Mouse (Mus musculus) forebrain, embryonic 16.5 days (tissue): ENCODE measurements around the gene Chrng. TPM values are rescaled to one million over a fixed set of nuclear protein-coding genes. Genes with fewer than 3 reads are reported as not detected.

Experiments
- ATAC-seq: fragments of 200-750 bp; cut with Nextera tagmentation; 2 replicates; pipeline ENCODE4 v1.8.0; 2017; ENCODE audit warnings: mild to moderate bottlenecking, moderate library complexity
- H3K27ac ChIP-seq: fragments of 300-500 bp; sonication (generic); 2 replicates; pipeline ENCODE4 v1.5.1; 2014; ENCODE audit warnings: low read length, control low read depth
- H3K27me3 ChIP-seq: fragments of 300-500 bp; sonication (generic); replicated peaks from 2 replicates; pipeline ENCODE4 v1.6.1; 2014; ENCODE audit warnings: low read length; ENCODE audit not compliant: control insufficient read depth, insufficient read depth
- H3K36me3 ChIP-seq: fragments of 300-500 bp; sonication (generic); 2 replicates; pipeline ENCODE4 v1.6.1; 2014; ENCODE audit not compliant: control insufficient read depth, insufficient read depth
- H3K4me1 ChIP-seq: fragments of 300-500 bp; sonication (generic); replicated peaks from 2 replicates; pipeline ENCODE4 v1.6.1; 2014; ENCODE audit warnings: low read length; ENCODE audit not compliant: control insufficient read depth, insufficient read depth
- H3K4me2 ChIP-seq: fragments of 300-500 bp; sonication (generic); 2 replicates; pipeline ENCODE4 v1.6.1; 2014; ENCODE audit warnings: mild to moderate bottlenecking, low read length, control low read depth
- H3K4me3 ChIP-seq: fragments of 300-500 bp; sonication (generic); replicated peaks from 2 replicates; pipeline ENCODE4 v1.5.1; 2014; ENCODE audit warnings: mild to moderate bottlenecking, low read length, control low read depth
- H3K9ac ChIP-seq: fragments of 300-500 bp; sonication (generic); replicated peaks from 2 replicates; pipeline ENCODE4 v1.6.1; 2014; ENCODE audit warnings: low read depth, low read length, control low read depth
- H3K9me3 ChIP-seq: fragments of 300-500 bp; sonication (generic); 2 replicates; pipeline ENCODE4 v1.6.1; 2016; ENCODE audit warnings: low read length; ENCODE audit not compliant: control insufficient read depth
- WGBS: fragments of 180-500 bp; shearing (Covaris S2); extraction: QIAGEN DNeasy Blood & Tissue Kit; methylation state at CpG from one replicate; pipeline ENCODE4 v1.1.7; 2014; 5-methylcytosine and 5-hydroxymethylcytosine counted together
- polyA plus RNA-seq: library from polyadenylated mRNA; unstranded; fragments of >200 nt; fragmentation: Nextera tagmentation; extraction: Ambion mirVana; gene quantifications from 2 replicates; pipeline ENCODE4 v1.2.1, GENCODE M21; 2015

The Chrng gene
- polyA plus RNA-seq, 1 experiment from 2014 or later, result not detected

- no peaks in the 10 kb centered on the region for H3K4me1 ChIP-seq
- H3K27me3 ChIP-seq, result peaks cover 9% of the 10 kb centered on the region; the same call in 1 of the 2 replicates
- 17% methylated on average over 17 of the region's 17 CpGs for WGBS
- H3K36me3 ChIP-seq, result no peaks in the 10 kb centered on the region
- ATAC-seq, result no peak
- no peak overlapping the region for H3K4me3 ChIP-seq
- no peaks in the 10 kb centered on the region for H3K9me3 ChIP-seq
- H3K27ac ChIP-seq, result no peak overlapping the region
- H3K4me2 ChIP-seq, result no peak overlapping the region
- no peak overlapping the region for H3K9ac ChIP-seq
Observed at GRCm38 (mm10) chr1:87206339-87206738, 1.9 kb downstream of the Chrng start.

- ATAC-seq, result no peak
- no peak overlapping the region for H3K9ac ChIP-seq
Observed at GRCm38 (mm10) chr1:87211431-87211830, 7.0 kb downstream of the Chrng start.

GRCm38 (mm10) chr1:87213735-87214704 is 9.6 kb downstream of the Chrng start, which contains the start of gene Eif4e2:
Gene Eif4e2 (plus strand): TSS chr1:87213914.
- peak; percentile 98 for ATAC-seq
- peak within 1 kb of the TSS; percentile 92 for H3K9ac ChIP-seq
- WGBS, result under 1% methylated on average over 89 of the region's 99 CpGs

More at GRCm38 (mm10) chr1:87211431-87211830, 7.0 kb downstream of the Chrng start:
- Histone ChIP-seq H3K9me3 (no peaks in the 10 kb centered on the region), H3K4me2 (no peak overlapping the region), H3K36me3 (no peaks in the 10 kb centered on the region), H3K27ac (no peak overlapping the region), H3K4me3 (no peak overlapping the region), H3K27me3 (peaks cover 4% of the 10 kb centered on the region; the same call in 1 of the 2 replicates), H3K4me1 (peaks cover 23% of the 10 kb centered on the region)
- WGBS, result 80% methylated on average over 4 of the region's 4 CpGs

GRCm38 (mm10) chr1:87214748-87215147 is 10.3 kb downstream of the Chrng start:
- ATAC-seq, result no peak
- Histone ChIP-seq H3K27me3 (no peaks in the 10 kb centered on the region), H3K4me2 (peak overlapping the region; percentile 56), H3K9me3 (no peaks in the 10 kb centered on the region), H3K4me1 (peaks cover 35% of the 10 kb centered on the region), H3K36me3 (peaks cover 4% of the 10 kb centered on the region), H3K4me3 (peak overlapping the region; percentile 85), H3K9ac (peak overlapping the region; percentile 92), H3K27ac (peak overlapping the region; percentile 96)
- 28% methylated on average over 4 of the region's 4 CpGs for WGBS

More at GRCm38 (mm10) chr1:87213735-87214704, 9.6 kb downstream of the Chrng start, which contains the start of gene Eif4e2:
- Histone ChIP-seq H3K27me3 (no peaks in the 10 kb centered on the region), H3K4me2 (peak within 1 kb of the TSS; percentile 56), H3K27ac (peak within 1 kb of the TSS; percentile 96), H3K4me1 (peaks cover 35% of the 10 kb centered on the region), H3K36me3 (no peaks in the 10 kb centered on the region), H3K4me3 (peak within 1 kb of the TSS; percentile 85), H3K9me3 (no peaks in the 10 kb centered on the region)

- no peaks in the 10 kb centered on the region for H3K9me3 ChIP-seq
- H3K36me3 ChIP-seq, result peaks cover 32% of the 10 kb centered on the region
- ATAC-seq, result no peak
- no peak overlapping the region for H3K4me2 ChIP-seq
- peaks cover 34% of the 10 kb centered on the region for H3K4me1 ChIP-seq
- H3K27ac ChIP-seq, result no peak overlapping the region
- H3K9ac ChIP-seq, result no peak overlapping the region
- H3K4me3 ChIP-seq, result no peak overlapping the region
- no peaks in the 10 kb centered on the region for H3K27me3 ChIP-seq
- 66% methylated on average over 3 of the region's 3 CpGs for WGBS
Observed at GRCm38 (mm10) chr1:87217938-87218337, 13.5 kb downstream of the Chrng start.

GRCm38 (mm10) chr1:87225739-87226138 is 21.3 kb downstream of the Chrng start:
- no peak for ATAC-seq
- Histone ChIP-seq H3K4me2 (no peak overlapping the region), H3K4me1 (no peaks in the 10 kb centered on the region), H3K27ac (no peak overlapping the region), H3K9me3 (no peaks in the 10 kb centered on the region), H3K27me3 (no peaks in the 10 kb centered on the region), H3K4me3 (no peak overlapping the region), H3K36me3 (peaks cover 72% of the 10 kb centered on the region), H3K9ac (no peak overlapping the region)
- WGBS, result 95% methylated on average over 8 of the region's 8 CpGs

GRCm38 (mm10) chr1:87226409-87227159 is 22.1 kb downstream of the Chrng start:
- H3K27me3 ChIP-seq, result no peaks in the 10 kb centered on the region
- no peak overlapping the region for H3K9ac ChIP-seq
- WGBS, result 100% methylated on average over 1 of the region's 1 CpGs
- no peak overlapping the region for H3K4me2 ChIP-seq
- H3K4me1 ChIP-seq, result no peaks in the 10 kb centered on the region
- H3K36me3 ChIP-seq, result peaks cover 65% of the 10 kb centered on the region
- H3K27ac ChIP-seq, result no peak overlapping the region
- H3K9me3 ChIP-seq, result no peaks in the 10 kb centered on the region
- H3K4me3 ChIP-seq, result no peak overlapping the region
- ATAC-seq, result no peak

GRCm38 (mm10) chr1:87227160-87227550 is 22.7 kb downstream of the Chrng start:
- no peak for ATAC-seq
- Histone ChIP-seq H3K4me3 (no peak overlapping the region), H3K27ac (no peak overlapping the region), H3K4me1 (no peaks in the 10 kb centered on the region), H3K27me3 (no peaks in the 10 kb centered on the region), H3K36me3 (peaks cover 60% of the 10 kb centered on the region), H3K9me3 (no peaks in the 10 kb centered on the region), H3K4me2 (no peak overlapping the region), H3K9ac (no peak overlapping the region)
- WGBS, result 65% methylated on average over 3 of the region's 3 CpGs

GRCm38 (mm10) chr1:87230606-87231005 is 26.1 kb downstream of the Chrng start:
- no peak overlapping the region for H3K4me3 ChIP-seq
- WGBS, result 58% methylated on average over 5 of the region's 5 CpGs
- H3K9ac ChIP-seq, result no peak overlapping the region
- peaks cover 43% of the 10 kb centered on the region for H3K36me3 ChIP-seq
- no peaks in the 10 kb centered on the region for H3K9me3 ChIP-seq
- no peak overlapping the region for H3K4me2 ChIP-seq
- H3K27me3 ChIP-seq, result no peaks in the 10 kb centered on the region
- H3K4me1 ChIP-seq, result no peaks in the 10 kb centered on the region
- no peak overlapping the region for H3K27ac ChIP-seq
- ATAC-seq, result no peak
